Mouse (Mus musculus) brain, adult 2 months (tissue): ENCODE results near the gene Pgam2.

Source experiments
- DNase-seq: peaks from one replicate; pipeline ENCODE4 v3.0.0; 2011; ENCODE audit warnings: low read depth, low spot score

The Pgam2 gene

GRCm38 (mm10) chr11:5807956-5808355, 4.4 kb upstream of the Pgam2 start:
- no peak for DNase-seq

- no peak for DNase-seq
Measured at GRCm38 (mm10) chr11:5805711-5806110, 2.2 kb upstream of the Pgam2 start.

- no peak for DNase-seq
Measured at GRCm38 (mm10) chr11:5804174-5804573, 641 bp upstream of the Pgam2 start.

GRCm38 (mm10) chr11:5802457-5803217, 896 bp downstream of the Pgam2 start:
- peak; percentile 14 for DNase-seq

- DNase-seq: no peak
Measured at GRCm38 (mm10) chr11:5802005-5802404, 1.5 kb downstream of the Pgam2 start.

GRCm38 (mm10) chr11:5801511-5801910, 2.0 kb downstream of the Pgam2 start:
- no peak for DNase-seq

GRCm38 (mm10) chr11:5799621-5800490, 3.7 kb downstream of the Pgam2 start:
- DNase-seq: no peak

- no peak for DNase-seq
Measured at GRCm38 (mm10) chr11:5797928-5798327, 5.6 kb downstream of the Pgam2 start.

GRCm38 (mm10) chr11:5797371-5797770, 6.2 kb downstream of the Pgam2 start:
- DNase-seq: no peak

GRCm38 (mm10) chr11:5796939-5797338, 6.6 kb downstream of the Pgam2 start:
- DNase-seq: no peak

- peak; percentile 85 for DNase-seq
Measured at GRCm38 (mm10) chr11:5795706-5796105, 7.8 kb downstream of the Pgam2 start.

GRCm38 (mm10) chr11:5795290-5795689, 8.2 kb downstream of the Pgam2 start:
- DNase-seq: no peak

GRCm38 (mm10) chr11:5790431-5790830, 13.1 kb downstream of the Pgam2 start:
- no peak for DNase-seq

GRCm38 (mm10) chr11:5789754-5790333, 13.7 kb downstream of the Pgam2 start:
- DNase-seq: no peak

- DNase-seq: no peak
Measured at GRCm38 (mm10) chr11:5789071-5789753, 14.3 kb downstream of the Pgam2 start.

- DNase-seq: peak; percentile 97
Measured at GRCm38 (mm10) chr11:5788056-5789014, 15.2 kb downstream of the Pgam2 start, which contains the start of gene Dbnl. Gene Dbnl (plus strand): TSS chr11:5788488.

GRCm38 (mm10) chr11:5787671-5788055, 15.9 kb downstream of the Pgam2 start:
- no peak for DNase-seq

GRCm38 (mm10) chr11:5785732-5786131, 17.8 kb downstream of the Pgam2 start:
- DNase-seq: no peak

GRCm38 (mm10) chr11:5782199-5782944, 21.2 kb downstream of the Pgam2 start:
- no peak for DNase-seq

- DNase-seq: peak; percentile 88
Measured at GRCm38 (mm10) chr11:5780035-5780499, 23.5 kb downstream of the Pgam2 start.
